Mouse (Mus musculus) kidney, postnatal 0 days (tissue): ENCODE results near the gene Dcst2. TPM values are rescaled to one million over a fixed set of nuclear protein-coding genes. Genes with fewer than 3 reads are reported as not detected.

ENCODE experiments used
- ATAC-seq: fragments of 200-750 bp; cut with Nextera tagmentation; replicated peaks from 2 replicates; pipeline ENCODE4 v1.8.0; 2017; ENCODE audit warnings: low read depth, moderate number of reproducible peaks, moderate TSS enrichment, moderate library complexity; ENCODE audit not compliant: low FRiP score
- DNase-seq: peaks from one replicate; pipeline ENCODE4 v3.0.0-alpha.2; 2016; ENCODE audit warnings: low spot score
- H3K27ac ChIP-seq: fragments of 300-500 bp; sonication (generic); 2 replicates; pipeline ENCODE4 v1.5.1; 2014; ENCODE audit warnings: mild to moderate bottlenecking
- H3K27me3 ChIP-seq: fragments of 300-500 bp; sonication (generic); 2 replicates; pipeline ENCODE4 v1.6.1; 2014; ENCODE audit warnings: low read length, mixed read lengths; ENCODE audit not compliant: insufficient read depth
- H3K36me3 ChIP-seq: fragments of 300-500 bp; sonication (generic); 2 replicates; pipeline ENCODE4 v1.6.1; 2014; ENCODE audit warnings: low read length, mixed read lengths; ENCODE audit not compliant: insufficient read depth
- H3K4me1 ChIP-seq: fragments of 300-500 bp; sonication (generic); replicated peaks from 2 replicates; pipeline ENCODE4 v1.6.1; 2014; ENCODE audit warnings: antibody characterized with exemption, low read length, mixed read lengths; ENCODE audit not compliant: insufficient read depth
- H3K4me2 ChIP-seq: fragments of 300-500 bp; sonication (generic); 2 replicates; pipeline ENCODE4 v1.6.1; 2014; ENCODE audit warnings: mild to moderate bottlenecking, low read length, moderate library complexity, mixed read lengths
- H3K4me3 ChIP-seq: fragments of 300-500 bp; sonication (generic); replicated peaks from 2 replicates; pipeline ENCODE4 v1.5.1; 2014; ENCODE audit warnings: low read depth, low read length
- H3K9ac ChIP-seq: fragments of 300-500 bp; sonication (generic); 2 replicates; pipeline ENCODE4 v1.6.1; 2014; ENCODE audit warnings: low read depth, low read length
- H3K9me3 ChIP-seq: fragments of 300-500 bp; sonication (generic); replicated peaks from 2 replicates; pipeline ENCODE4 v1.6.1; 2016; ENCODE audit warnings: low read length, inconsistent platforms, mixed read lengths
- CTCF ChIP-seq: IDR thresholded peaks from 2 replicates; pipeline ENCODE4 v1.5.1; 2016; ENCODE audit warnings: antibody characterized with exemption, low read depth, mild to moderate bottlenecking, moderate library complexity
- WGBS: fragments of 180-500 bp; shearing (Covaris S2); extraction: QIAGEN DNeasy Blood & Tissue Kit; methylation state at CpG from one replicate; pipeline ENCODE4 v1.1.7; 2014; 5-methylcytosine and 5-hydroxymethylcytosine counted together
- polyA plus RNA-seq: library from polyadenylated mRNA; unstranded; fragments of >200 nt; fragmentation: Nextera tagmentation; extraction: Ambion mirVana; gene quantifications from 2 replicates; pipeline ENCODE4 v1.2.1, GENCODE M21; 2015

Gene Dcst2
- polyA plus RNA-seq, 1 experiment from 2014 or later = 0.62 TPM

- H3K4me2 ChIP-seq = peak within 1 kb of the TSS; percentile 79
- WGBS = 6% methylated on average over 28 of the region's 28 CpGs
These were observed 50.0 kb downstream of the Dcst2 start, which contains the start of gene Flad1 for GRCm38 (mm10) chr3:89411490-89412393. Flad1 (minus strand) TSS chr3:89411870.

DNA sequence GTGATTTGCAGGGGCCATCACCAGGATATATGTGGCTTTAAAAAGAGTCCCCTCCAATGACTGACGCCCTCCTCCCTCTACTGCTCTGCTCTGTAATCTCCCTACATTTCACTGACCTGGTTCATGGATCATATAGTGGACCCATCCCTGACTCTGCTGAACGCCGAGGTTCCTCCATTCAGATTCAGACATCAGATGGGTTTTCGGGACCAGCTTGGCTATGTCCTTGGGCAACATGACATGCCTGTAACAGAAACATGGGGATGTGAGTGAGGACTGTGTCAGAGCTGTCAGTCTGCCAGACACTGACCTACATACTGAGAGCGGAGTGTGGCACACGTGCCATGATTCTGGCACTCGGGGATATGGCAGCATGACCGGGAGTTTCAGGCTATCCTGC lies 54.4 kb downstream of the Dcst2 start:
- ATAC-seq (no peak), DNase-seq (no peak)
- Histone ChIP-seq H3K9ac (no peak overlapping the region), H3K27me3 (no peaks in the 10 kb centered on the region), H3K4me3 (no peak overlapping the region), H3K4me2 (no peak overlapping the region), H3K27ac (no peak overlapping the region), H3K4me1 (peaks cover 14% of the 10 kb centered on the region), H3K36me3 (peaks cover 21% of the 10 kb centered on the region), H3K9me3 (no peaks in the 10 kb centered on the region)
- no peak for TF ChIP-seq CTCF
- 95% methylated on average over 8 of the region's 8 CpGs for WGBS

More at GRCm38 (mm10) chr3:89411490-89412393, 50.0 kb downstream of the Dcst2 start, which contains the start of gene Flad1:
- H3K27me3 ChIP-seq = no peaks in the 10 kb centered on the region
- peak; percentile 99 for ATAC-seq
- peaks cover 25% of the 10 kb centered on the region for H3K36me3 ChIP-seq
- H3K9ac ChIP-seq = peak within 1 kb of the TSS; percentile 60
- peak; percentile 99 for DNase-seq
- H3K27ac ChIP-seq = peak within 1 kb of the TSS; percentile 71
- TF ChIP-seq CTCF = no peak
- peaks cover 8% of the 10 kb centered on the region for H3K4me1 ChIP-seq
- H3K9me3 ChIP-seq = no peaks in the 10 kb centered on the region
- H3K4me3 ChIP-seq = peak within 1 kb of the TSS; percentile 50

GRCm38 (mm10) chr3:89417131-89417530 lies 55.4 kb downstream of the Dcst2 start:
- H3K27me3 ChIP-seq = no peaks in the 10 kb centered on the region
- TF ChIP-seq CTCF = no peak
- H3K9ac ChIP-seq = peak overlapping the region; percentile 66; the same call in 1 of the 2 replicates
- no peaks in the 10 kb centered on the region for H3K9me3 ChIP-seq
- ATAC-seq (no peak), DNase-seq (no peak)
- peaks cover 21% of the 10 kb centered on the region for H3K36me3 ChIP-seq
- H3K4me2 ChIP-seq = peak overlapping the region; percentile 91
- H3K4me1 ChIP-seq = peaks cover 11% of the 10 kb centered on the region
- WGBS = 15% methylated on average over 2 of the region's 2 CpGs
- H3K27ac ChIP-seq = peak overlapping the region; percentile 97; the same call in 1 of the 2 replicates
- peak overlapping the region; percentile 51 for H3K4me3 ChIP-seq

DNA sequence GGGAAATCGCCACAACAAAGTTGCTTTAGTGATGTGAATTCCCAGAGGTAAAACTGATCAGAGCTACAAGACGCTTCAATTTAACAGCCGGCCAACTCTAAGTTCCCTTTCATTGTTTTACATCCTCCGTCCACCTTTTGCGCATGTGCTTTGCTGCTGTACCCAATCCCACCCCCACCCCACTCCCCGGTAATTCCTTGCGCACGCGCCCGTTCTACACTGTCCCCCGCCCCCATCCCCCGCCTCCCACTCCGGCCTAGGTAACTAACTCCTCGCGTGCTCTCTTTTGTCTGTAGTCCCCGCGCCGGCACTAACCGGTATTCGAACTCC lies 56.0 kb downstream of the Dcst2 start:
- H3K27me3 ChIP-seq = no peaks in the 10 kb centered on the region
- peaks cover 15% of the 10 kb centered on the region for H3K4me1 ChIP-seq
- H3K4me2 ChIP-seq = peak overlapping the region; percentile 91
- no peaks in the 10 kb centered on the region for H3K9me3 ChIP-seq
- TF ChIP-seq CTCF = no peak
- peak overlapping the region; percentile 51 for H3K4me3 ChIP-seq
- H3K36me3 ChIP-seq = peaks cover 21% of the 10 kb centered on the region
- H3K9ac ChIP-seq = peak overlapping the region; percentile 66; the same call in 1 of the 2 replicates
- WGBS = 0% methylated on average over 20 of the region's 20 CpGs
- ATAC-seq = peak; percentile 12; the same call in 1 of the 2 replicates
- H3K27ac ChIP-seq = peak overlapping the region; percentile 97
- peak; percentile 87 for DNase-seq

GRCm38 (mm10) chr3:89418170-89418860 lies 56.5 kb downstream of the Dcst2 start, which contains the start of the genes Cks1b and Shc1:
Cks1b (minus strand) TSS chr3:89418383.
Shc1 (plus strand) TSS chr3:89418443.
- peak within 1 kb of the TSS; percentile 66 for H3K9ac ChIP-seq
- peak within 1 kb of the TSS; percentile 97 for H3K27ac ChIP-seq
- under 1% methylated on average over 39 of the region's 39 CpGs for WGBS
- peaks cover 21% of the 10 kb centered on the region for H3K4me1 ChIP-seq
- H3K4me3 ChIP-seq = peak within 1 kb of the TSS; percentile 51
- no peak for TF ChIP-seq CTCF
- H3K9me3 ChIP-seq = no peaks in the 10 kb centered on the region
- peaks cover 21% of the 10 kb centered on the region for H3K36me3 ChIP-seq
- DNase-seq (peak; percentile 100), ATAC-seq (peak; percentile 93)
- H3K27me3 ChIP-seq = no peaks in the 10 kb centered on the region
- peak within 1 kb of the TSS; percentile 91 for H3K4me2 ChIP-seq

DNA sequence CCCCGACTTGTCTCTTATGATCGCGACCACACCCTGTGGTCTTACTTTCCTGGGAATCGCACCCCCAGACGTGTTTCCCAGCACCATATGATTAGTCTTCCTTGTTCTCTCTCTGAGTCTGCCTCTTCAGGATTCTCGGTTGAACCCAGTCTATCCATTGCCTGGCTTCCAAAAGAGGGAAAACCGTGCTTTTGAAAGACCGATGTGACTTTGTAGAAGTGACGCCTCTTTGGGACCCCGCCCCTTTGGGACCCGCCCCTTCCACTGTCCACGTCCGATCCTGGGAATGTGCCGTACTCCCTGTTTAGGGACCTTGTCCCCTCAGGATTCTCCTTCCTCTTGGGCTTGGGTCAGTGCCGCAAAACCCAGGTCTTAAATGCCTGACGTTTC lies 57.1 kb downstream of the Dcst2 start:
- DNase-seq (peak; percentile 95), ATAC-seq (peak; percentile 38)
- Histone ChIP-seq H3K4me1 (peaks cover 22% of the 10 kb centered on the region), H3K36me3 (peaks cover 21% of the 10 kb centered on the region), H3K27me3 (no peaks in the 10 kb centered on the region), H3K9me3 (no peaks in the 10 kb centered on the region), H3K4me2 (peak overlapping the region; percentile 91), H3K9ac (peak overlapping the region; percentile 66), H3K4me3 (peak overlapping the region; percentile 51), H3K27ac (peak overlapping the region; percentile 97)
- WGBS = under 1% methylated on average over 16 of the region's 16 CpGs
- TF ChIP-seq CTCF = no peak
